Mouse (Mus musculus): ENCODE data around the gene Vav1. TPM values are rescaled to one million over a fixed set of nuclear protein-coding genes. Genes with fewer than 3 reads are reported as not detected.
A peak's percentile ranks its signal among the peaks of the same experiment; 100 is the strongest.
"Not testable (repeated sequence)": the region's sequence is repeated elsewhere in the genome, so short reads cannot be mapped to it uniquely, and the experiment has no call there.

Gene Vav1
- total RNA-seq, 1 experiment from 2014 or later: 2.8 TPM

GRCm38 (mm10) chr17:57251431-57251830 lies 27.5 kb upstream of the Vav1 start:
- no peak for DNase-seq

GRCm38 (mm10) chr17:57253306-57253705 lies 25.6 kb upstream of the Vav1 start:
- DNase-seq: no peak

GRCm38 (mm10) chr17:57255354-57255753 lies 23.5 kb upstream of the Vav1 start:
- DNase-seq: peak; percentile 48

- DNase-seq: no peak
These were observed 21.9 kb upstream of the Vav1 start for GRCm38 (mm10) chr17:57256921-57257485.

GRCm38 (mm10) chr17:57258191-57258590 lies 20.7 kb upstream of the Vav1 start:
- no peak for DNase-seq

GRCm38 (mm10) chr17:57259742-57260141 lies 19.2 kb upstream of the Vav1 start:
- DNase-seq: no peak

- DNase-seq: peak; percentile 1
These were observed 18.5 kb upstream of the Vav1 start for GRCm38 (mm10) chr17:57260351-57260750.

- DNase-seq: peak; percentile 18
These were observed 17.6 kb upstream of the Vav1 start for GRCm38 (mm10) chr17:57261286-57261685.

GRCm38 (mm10) chr17:57261796-57262195 lies 17.1 kb upstream of the Vav1 start:
- DNase-seq: no peak

- DNase-seq: no peak
These were observed 15.9 kb upstream of the Vav1 start for GRCm38 (mm10) chr17:57262901-57263550.

GRCm38 (mm10) chr17:57264164-57264563 lies 14.7 kb upstream of the Vav1 start:
- no peak for DNase-seq

- DNase-seq: peak; percentile 94
These were observed 13.6 kb upstream of the Vav1 start for GRCm38 (mm10) chr17:57264972-57265945.

GRCm38 (mm10) chr17:57267556-57268126 lies 11.3 kb upstream of the Vav1 start:
- DNase-seq: peak; percentile 37

- DNase-seq: no peak
These were observed 7.6 kb upstream of the Vav1 start for GRCm38 (mm10) chr17:57271301-57271700.

GRCm38 (mm10) chr17:57273846-57274245 lies 5.1 kb upstream of the Vav1 start:
- no peak for DNase-seq

- DNase-seq: no peak
These were observed 4.2 kb upstream of the Vav1 start for GRCm38 (mm10) chr17:57274686-57275085.

GRCm38 (mm10) chr17:57275111-57275996 lies 3.5 kb upstream of the Vav1 start:
- peak; percentile 95 for DNase-seq

GRCm38 (mm10) chr17:57275997-57276351 lies 2.9 kb upstream of the Vav1 start:
- DNase-seq: peak; percentile 35

- DNase-seq: peak; percentile 84
These were observed 2.2 kb upstream of the Vav1 start for GRCm38 (mm10) chr17:57276634-57277121.

- DNase-seq: not testable (repeated sequence)
These were observed 1.2 kb upstream of the Vav1 start for GRCm38 (mm10) chr17:57277598-57278261.

- no peak for DNase-seq
These were observed 363 bp upstream of the Vav1 start for GRCm38 (mm10) chr17:57278537-57278936.
